Mouse (Mus musculus): Measurements from ENCODE around the gene Txnrd2.

DNA sequence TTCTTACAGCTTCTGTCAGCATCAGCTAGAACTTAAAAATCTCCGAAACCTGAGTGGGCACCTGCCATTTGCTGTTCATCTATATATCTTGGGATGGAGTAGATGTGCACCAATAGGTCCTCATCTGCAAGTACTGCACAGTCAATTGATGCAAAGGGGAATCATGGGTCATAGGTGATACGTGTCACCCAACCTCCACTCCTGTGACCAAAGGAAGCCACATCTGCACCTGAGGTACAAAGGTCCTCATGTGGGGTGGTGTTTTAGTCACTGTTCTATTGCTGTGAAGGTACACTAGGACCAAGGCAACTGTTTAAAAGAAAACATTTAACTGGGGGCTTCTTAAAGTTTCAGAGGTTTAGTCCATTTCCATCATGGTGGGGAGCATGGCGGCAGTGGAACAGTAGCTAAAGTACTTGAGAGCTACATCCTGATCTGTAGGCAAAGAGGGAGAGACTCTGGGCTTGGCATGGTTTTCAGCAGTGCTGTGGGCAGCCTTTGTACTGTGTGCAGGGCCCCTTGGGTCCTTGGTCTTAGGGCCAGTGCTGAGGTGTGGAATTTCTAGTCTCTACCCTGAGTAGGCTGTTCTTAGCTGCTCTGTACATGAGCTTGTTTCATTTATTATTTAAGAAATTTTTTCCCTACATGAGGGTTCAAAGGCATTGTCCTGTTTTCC lies 80.5 kb downstream of the Txnrd2 start:
- TF ChIP-seq CTCF (IDR thresholded peaks at IDR 0.05; ENCODE audit: insufficient read depth, low read length) (no peak), POLR2A (IDR thresholded peaks at IDR 0.05; ENCODE audit: borderline replicate concordance, extremely low read depth, low read depth, low read length) (no peak)

Measured in lung, adult 2 months (tissue).